Mouse (Mus musculus): ENCODE measurements around the gene Bdnf. TPM values are rescaled to one million over a fixed set of nuclear protein-coding genes. Genes with fewer than 3 reads are reported as not detected.

The Bdnf gene
- total RNA-seq (2021): under 1 TPM; 0.50 to 0.84 TPM
- long read RNA-seq, experiment 1, partial matches to known transcripts: 0 of 3 reads
- long read RNA-seq, experiment 1, other reads (novel, unspliced or antisense): 1 of 3 reads
- long read RNA-seq, experiment 2, partial matches to known transcripts: 0 of 4 reads
- long read RNA-seq, experiment 2, other reads (novel, unspliced or antisense): 0 of 4 reads

GRCm38 (mm10) chr2:109674532-109674931 is at the start of gene Bdnf:
TSS of gene Bdnf (plus strand) at chr2:109674700.
- Histone ChIP-seq H3K27ac (no peak within 1 kb of the TSS), H3K4me3 (peak within 1 kb of the TSS; percentile 51)
- DNase-seq: no peak
- intact Hi-C loops (cut with DNase I): no loop called here
- TF ChIP-seq CTCF (IDR thresholded peaks at IDR 0.05): no peak

- no peak for DNase-seq
- intact Hi-C loops (cut with DNase I): no loop called here
- Histone ChIP-seq H3K27ac (no peak overlapping the region), H3K4me3 (no peak overlapping the region)
- TF ChIP-seq CTCF (IDR thresholded peaks at IDR 0.05): no peak
Observed at GRCm38 (mm10) chr2:109626864-109627263, 47.6 kb upstream of the Bdnf start.

GRCm38 (mm10) chr2:109673509-109674455 is 718 bp upstream of the Bdnf start:
- peak overlapping the region; percentile 51 for H3K4me3 ChIP-seq

GRCm38 (mm10) chr2:109675051-109675450 is 551 bp downstream of the Bdnf start:
- DNase-seq: no peak
- intact Hi-C loops (cut with DNase I): no loop called here
- Histone ChIP-seq H3K27ac (no peak overlapping the region), H3K4me3 (no peak overlapping the region)
- no peak for TF ChIP-seq CTCF (IDR thresholded peaks at IDR 0.05)

More at GRCm38 (mm10) chr2:109673509-109674455, 718 bp upstream of the Bdnf start:
- no peak for DNase-seq
- no peak overlapping the region for H3K27ac ChIP-seq
- intact Hi-C loops (cut with DNase I): no loop called here
- TF ChIP-seq CTCF (IDR thresholded peaks at IDR 0.05): no peak

- intact Hi-C loops (cut with DNase I): no loop called here
- Histone ChIP-seq H3K27ac (no peak overlapping the region), H3K4me3 (no peak overlapping the region)
- DNase-seq: peak; percentile 48
- TF ChIP-seq CTCF (IDR thresholded peaks at IDR 0.05): no peak; the same call in 1 of the 2 replicates
Observed at GRCm38 (mm10) chr2:109675973-109676617, 1.6 kb downstream of the Bdnf start.

- H3K27ac ChIP-seq: no peak overlapping the region
- intact Hi-C loops (cut with DNase I): no loop called here
Observed at GRCm38 (mm10) chr2:109676618-109676974, 2.1 kb downstream of the Bdnf start.

GRCm38 (mm10) chr2:109677221-109678089 is 3.0 kb downstream of the Bdnf start:
- H3K4me3 ChIP-seq: peak overlapping the region; percentile 60
- TF ChIP-seq CTCF (IDR thresholded peaks at IDR 0.05): no peak
- no peak overlapping the region for H3K27ac ChIP-seq
- intact Hi-C loops (cut with DNase I): no loop called here
- DNase-seq: peak; percentile 18

More at GRCm38 (mm10) chr2:109676618-109676974, 2.1 kb downstream of the Bdnf start:
- H3K4me3 ChIP-seq: no peak overlapping the region
- no peak for DNase-seq
- TF ChIP-seq CTCF (IDR thresholded peaks at IDR 0.05): no peak

GRCm38 (mm10) chr2:109678090-109678409 is 3.5 kb downstream of the Bdnf start:
- Histone ChIP-seq H3K4me3 (peak overlapping the region; percentile 60), H3K27ac (no peak overlapping the region)
- intact Hi-C loops (cut with DNase I): no loop called here
- no peak for TF ChIP-seq CTCF (IDR thresholded peaks at IDR 0.05)
- DNase-seq: no peak

GRCm38 (mm10) chr2:109678454-109678853 is 4.0 kb downstream of the Bdnf start:
- no peak for TF ChIP-seq CTCF (IDR thresholded peaks at IDR 0.05)
- Histone ChIP-seq H3K27ac (no peak overlapping the region), H3K4me3 (peak overlapping the region; percentile 60)
- intact Hi-C loops (cut with DNase I): no loop called here
- no peak for DNase-seq

GRCm38 (mm10) chr2:109679446-109679845 is 4.9 kb downstream of the Bdnf start:
- intact Hi-C loops (cut with DNase I): no loop called here
- no peak for TF ChIP-seq CTCF (IDR thresholded peaks at IDR 0.05)
- Histone ChIP-seq H3K4me3 (no peak overlapping the region), H3K27ac (no peak overlapping the region)
- no peak for DNase-seq

GRCm38 (mm10) chr2:109681071-109681470 is 6.6 kb downstream of the Bdnf start:
- no peak for TF ChIP-seq CTCF (IDR thresholded peaks at IDR 0.05)
- intact Hi-C loops (cut with DNase I): no loop called here
- H3K4me3 ChIP-seq: no peak overlapping the region
- no peak for DNase-seq
- H3K27ac ChIP-seq: no peak overlapping the region

GRCm38 (mm10) chr2:109688661-109689060 is 14.2 kb downstream of the Bdnf start:
- DNase-seq: no peak
- no peak for TF ChIP-seq CTCF (IDR thresholded peaks at IDR 0.05)
- intact Hi-C loops (cut with DNase I): no loop called here

More at GRCm38 (mm10) chr2:109688661-109689060, 14.2 kb downstream of the Bdnf start:
- Histone ChIP-seq H3K27ac (no peak overlapping the region), H3K4me3 (no peak overlapping the region)
